8 mouse cellular contexts compared by ENCODE assay signal in genomic region chr16:20098375-20098727, GRCm38 (mm10). TPM values are rescaled to one million over a fixed set of nuclear protein-coding genes. Genes with fewer than 3 reads are reported as not detected.
DNase-seq lines count a peak whose midpoint lies in the region; ATAC-seq lines count a peak whose summit lies in the region.

No protein-coding gene starts in this region.

- H3K9ac ChIP-seq in kidney, embryonic 15.5 days = peak overlapping the region; percentile 95; the same call in 1 of the 2 replicates
- H3K9ac ChIP-seq in hindbrain, embryonic 15.5 days = peak overlapping the region; percentile 97
- peak overlapping the region; percentile 99 for H3K9ac ChIP-seq in midbrain, embryonic 14.5 days (replicated peaks; ENCODE audit: low read length)

- no peaks in the 10 kb centered on the region; the same call in 1 of the 2 replicates for H3K9me3 ChIP-seq in kidney, embryonic 15.5 days (replicated peaks)
- peaks cover 3% of the 10 kb centered on the region for H3K9me3 ChIP-seq in hindbrain, embryonic 15.5 days
- H3K9me3 ChIP-seq in midbrain, embryonic 14.5 days (ENCODE audit: control insufficient read depth, low read length) = peaks cover 7% of the 10 kb centered on the region

- WGBS in kidney, embryonic 15.5 days = 7% methylated on average over 4 of the region's 4 CpGs
- WGBS in hindbrain, embryonic 15.5 days = 6% methylated on average over 4 of the region's 4 CpGs
- 7% methylated on average over 4 of the region's 4 CpGs for WGBS in midbrain, embryonic 14.5 days

- peak overlapping the region; percentile 99 for H3K27ac ChIP-seq in kidney, embryonic 15.5 days
- peak overlapping the region; percentile 97 for H3K27ac ChIP-seq in hindbrain, embryonic 15.5 days (replicated peaks)
- peak overlapping the region; percentile 99 for H3K27ac ChIP-seq in midbrain, embryonic 14.5 days (replicated peaks; ENCODE audit: low read depth, low read length)

- no peaks in the 10 kb centered on the region for H3K27me3 ChIP-seq in kidney, embryonic 15.5 days
- no peaks in the 10 kb centered on the region for H3K27me3 ChIP-seq in hindbrain, embryonic 15.5 days
- H3K27me3 ChIP-seq in midbrain, embryonic 14.5 days (ENCODE audit: control insufficient read depth, insufficient read depth, low read length) = no peaks in the 10 kb centered on the region

- H3K4me2 ChIP-seq in kidney, embryonic 15.5 days = peak overlapping the region; percentile 54
- H3K4me2 ChIP-seq in hindbrain, embryonic 15.5 days = peak overlapping the region; percentile 63
- peak overlapping the region; percentile 59 for H3K4me2 ChIP-seq in midbrain, embryonic 14.5 days (ENCODE audit: low read length)

- H3K4me1 ChIP-seq in kidney, embryonic 15.5 days = peaks cover 9% of the 10 kb centered on the region; the same call in 1 of the 2 replicates
- H3K4me1 ChIP-seq in hindbrain, embryonic 15.5 days (replicated peaks) = peaks cover 12% of the 10 kb centered on the region
- H3K4me1 ChIP-seq in midbrain, embryonic 14.5 days (ENCODE audit: control insufficient read depth, insufficient read depth, low read length) = peaks cover 8% of the 10 kb centered on the region; the same call in 1 of the 2 replicates

- no peak for DNase-seq in kidney, postnatal 4 days
- peak; percentile 17 for DNase-seq in c-Kit-negative CD71-positive TER-119-positive erythroid progenitor cells, embryonic 14.5 days (ENCODE audit: low read depth, low spot score)
- no peak for DNase-seq in midbrain, embryonic 14.5 days
- DNase-seq in layer of hippocampus, adult 11-12 months (ENCODE audit: low spot score) = no peak
- no peak for DNase-seq in cerebellum, adult 11-12 months

- peak overlapping the region; percentile 99 for H3K4me3 ChIP-seq in kidney, embryonic 15.5 days (replicated peaks)
- peak overlapping the region; percentile 91 for H3K4me3 ChIP-seq in hindbrain, embryonic 15.5 days
- H3K4me3 ChIP-seq in midbrain, embryonic 14.5 days (replicated peaks; ENCODE audit: low read depth, low read length) = peak overlapping the region; percentile 98

- ATAC-seq in kidney, embryonic 15.5 days (replicated peaks; ENCODE audit: low FRiP score) = no peak
- no peak for ATAC-seq in hindbrain, embryonic 15.5 days (ENCODE audit: low FRiP score, low read depth)
- no peak for ATAC-seq in midbrain, embryonic 14.5 days (ENCODE audit: low FRiP score, low TSS enrichment)
- ATAC-seq in monocyte, adult 5-6 weeks (replicated peaks; ENCODE audit: insufficient number of reproducible peaks, low FRiP score, low TSS enrichment, poor library complexity, severe bottlenecking) = no peak

- H3K36me3 ChIP-seq in kidney, embryonic 15.5 days = peaks cover 15% of the 10 kb centered on the region
- peaks cover 9% of the 10 kb centered on the region for H3K36me3 ChIP-seq in hindbrain, embryonic 15.5 days
- H3K36me3 ChIP-seq in midbrain, embryonic 14.5 days (ENCODE audit: control insufficient read depth, insufficient read depth, low read length) = peaks cover 9% of the 10 kb centered on the region

RNA-seq across cellular contexts. Expression of gene Klhl24, which starts 1.0 kb away (rescaled TPM):
- 32.2 and 33.6 TPM in 2 replicates for polyA plus RNA-seq in kidney, embryonic 15.5 days (2015; fragmentation: Nextera tagmentation; extraction: Ambion mirVana)
- polyA plus RNA-seq in hindbrain, embryonic 15.5 days (2015; fragmentation: Nextera tagmentation; extraction: Ambion mirVana) = 41.5 and 41.8 TPM in 2 replicates
- polyA plus RNA-seq in midbrain, embryonic 14.5 days (2014; fragmentation: Nextera tagmentation; extraction: Ambion mirVana) = 55.8 and 71.3 TPM in 2 replicates
- 112 to 133 TPM (median 129 TPM) in 3 replicates for total RNA-seq in monocyte, adult 5-6 weeks (2017)

RNA-seq across cellular contexts. Expression of gene Yeats2, which starts 42.5 kb away (rescaled TPM):
- 36.0 and 37.6 TPM in 2 replicates for polyA plus RNA-seq in kidney, embryonic 15.5 days (2015; fragmentation: Nextera tagmentation; extraction: Ambion mirVana)
- 22.6 and 24.0 TPM in 2 replicates for polyA plus RNA-seq in hindbrain, embryonic 15.5 days (2015; fragmentation: Nextera tagmentation; extraction: Ambion mirVana)
- polyA plus RNA-seq in midbrain, embryonic 14.5 days (2014; fragmentation: Nextera tagmentation; extraction: Ambion mirVana) = 17.6 and 26.6 TPM in 2 replicates
- 17.9 to 31.5 TPM (median 22.6 TPM) in 3 replicates for total RNA-seq in monocyte, adult 5-6 weeks (2017)
